Mouse (Mus musculus): ENCODE results near the gene Zcwpw1. TPM values are rescaled to one million over a fixed set of nuclear protein-coding genes. Genes with fewer than 3 reads are reported as not detected.
A peak's percentile ranks its signal among the peaks of the same experiment; 100 is the strongest.
"Not testable (repeated sequence)": the region's sequence is repeated elsewhere in the genome, so short reads cannot be mapped to it uniquely, and the experiment has no call there.

Zcwpw1 gene
- polyA plus RNA-seq, 1 experiment, result 2.2 TPM

GRCm38 (mm10) chr5:137749196-137749836, 38.3 kb upstream of the Zcwpw1 start:
- H3K4me2 ChIP-seq (ENCODE audit: low read depth), result peak overlapping the region; percentile 94
- peaks cover 27% of the 10 kb centered on the region for H3K79me2 ChIP-seq (ENCODE audit: control insufficient read depth, insufficient read depth)
- no peak overlapping the region for H3ac ChIP-seq (ENCODE audit: control insufficient read depth, insufficient read length)
- H3K36me3 ChIP-seq (ENCODE audit: control insufficient read depth, insufficient read depth), result peaks cover 5% of the 10 kb centered on the region
- TF ChIP-seq MYOD1 (IDR thresholded peaks at IDR 0.05; ENCODE audit: control insufficient read depth in 1 of 3, insufficient read length in 2 of 3, low read depth in 2 of 3) (no peak), TCF3 (IDR thresholded peaks at IDR 0.05; ENCODE audit: insufficient read length, low read depth) (no peak), POLR2A (IDR thresholded peaks at IDR 0.05; ENCODE audit: insufficient read length, low read depth) (no peak), MYOG (IDR thresholded peaks at IDR 0.05; ENCODE audit: control insufficient read depth in 1 of 3, insufficient read depth in 1 of 3, insufficient read length in 2 of 3, low read depth in 2 of 3) (no peak), SRF (IDR thresholded peaks at IDR 0.05; ENCODE audit: control insufficient read depth, insufficient read length, low read depth) (no peak), POLR2AphosphoS2 (IDR thresholded peaks at IDR 0.05; ENCODE audit: insufficient read length, low read depth) (no peak), USF1 (IDR thresholded peaks at IDR 0.05; ENCODE audit: low read depth) (no peak), E2F4 (IDR thresholded peaks at IDR 0.05; ENCODE audit: insufficient read depth) (no peak), TCF12 (IDR thresholded peaks at IDR 0.05; ENCODE audit: insufficient read depth, poor library complexity, severe bottlenecking) (no peak), CEBPB (IDR thresholded peaks at IDR 0.05; ENCODE audit: insufficient read depth, poor library complexity, severe bottlenecking) (no peak), REST (IDR thresholded peaks at IDR 0.05; ENCODE audit: insufficient read depth, insufficient read length) (no peak), MAX (IDR thresholded peaks at IDR 0.05; ENCODE audit: low read depth) (no peak)
- peak overlapping the region; percentile 97 for H3K4me3 ChIP-seq
- H3K27me3 ChIP-seq (ENCODE audit: control insufficient read depth, insufficient read depth, insufficient read length), result no peaks in the 10 kb centered on the region

GRCm38 (mm10) chr5:137750212-137750611, 37.4 kb upstream of the Zcwpw1 start:
- H3K36me3 ChIP-seq (ENCODE audit: control insufficient read depth, insufficient read depth); H3ac ChIP-seq (ENCODE audit: control insufficient read depth, insufficient read length); H3K4me2 ChIP-seq (ENCODE audit: low read depth); H3K4me3 ChIP-seq; H3K27me3 ChIP-seq (ENCODE audit: control insufficient read depth, insufficient read depth, insufficient read length): not testable (repeated sequence)
- peaks cover 27% of the 10 kb centered on the region for H3K79me2 ChIP-seq (ENCODE audit: control insufficient read depth, insufficient read depth)

GRCm38 (mm10) chr5:137751221-137751887, 36.2 kb upstream of the Zcwpw1 start:
- Histone ChIP-seq H3K4me2 (ENCODE audit: low read depth) (no peak overlapping the region), H3K36me3 (ENCODE audit: control insufficient read depth, insufficient read depth) (peaks cover 5% of the 10 kb centered on the region)

GRCm38 (mm10) chr5:137751988-137752387, 35.6 kb upstream of the Zcwpw1 start:
- H3K79me2 ChIP-seq (ENCODE audit: control insufficient read depth, insufficient read depth), result peaks cover 20% of the 10 kb centered on the region
- TF ChIP-seq TCF3 (IDR thresholded peaks at IDR 0.05; ENCODE audit: insufficient read length, low read depth) (no peak), REST (IDR thresholded peaks at IDR 0.05; ENCODE audit: insufficient read depth, insufficient read length) (no peak), MAX (IDR thresholded peaks at IDR 0.05; ENCODE audit: low read depth) (no peak), TCF12 (IDR thresholded peaks at IDR 0.05; ENCODE audit: insufficient read depth, poor library complexity, severe bottlenecking) (no peak), USF1 (IDR thresholded peaks at IDR 0.05; ENCODE audit: low read depth) (no peak), MYOD1 (IDR thresholded peaks at IDR 0.05; ENCODE audit: control insufficient read depth in 1 of 3, insufficient read length in 2 of 3, low read depth in 2 of 3) (no peak), SRF (IDR thresholded peaks at IDR 0.05; ENCODE audit: control insufficient read depth, insufficient read length, low read depth) (no peak), POLR2A (IDR thresholded peaks at IDR 0.05; ENCODE audit: insufficient read length, low read depth) (no peak)
- peaks cover 5% of the 10 kb centered on the region for H3K36me3 ChIP-seq (ENCODE audit: control insufficient read depth, insufficient read depth)
- no peak overlapping the region for H3K4me2 ChIP-seq (ENCODE audit: low read depth)
- no peaks in the 10 kb centered on the region for H3K27me3 ChIP-seq (ENCODE audit: control insufficient read depth, insufficient read depth, insufficient read length)
- H3ac ChIP-seq (ENCODE audit: control insufficient read depth, insufficient read length), result no peak overlapping the region
- no peak overlapping the region for H3K4me3 ChIP-seq

More at GRCm38 (mm10) chr5:137751221-137751887, 36.2 kb upstream of the Zcwpw1 start:
- TF ChIP-seq MAX (IDR thresholded peaks at IDR 0.05; ENCODE audit: low read depth) (no peak), MYOG (IDR thresholded peaks at IDR 0.05; ENCODE audit: control insufficient read depth in 1 of 3, insufficient read depth in 1 of 3, insufficient read length in 2 of 3, low read depth in 2 of 3) (peak in 2 of 3 experiments; percentile 20 to 47), MYOD1 (IDR thresholded peaks at IDR 0.05; ENCODE audit: control insufficient read depth in 1 of 3, insufficient read length in 2 of 3, low read depth in 2 of 3) (peak in 1 of 3 experiments; percentile 53), POLR2AphosphoS2 (IDR thresholded peaks at IDR 0.05; ENCODE audit: insufficient read length, low read depth) (peak; percentile 19)
- no peak overlapping the region for H3K4me3 ChIP-seq
- no peaks in the 10 kb centered on the region for H3K27me3 ChIP-seq (ENCODE audit: control insufficient read depth, insufficient read depth, insufficient read length)
- no peak overlapping the region for H3ac ChIP-seq (ENCODE audit: control insufficient read depth, insufficient read length)
- H3K79me2 ChIP-seq (ENCODE audit: control insufficient read depth, insufficient read depth), result peaks cover 26% of the 10 kb centered on the region

- no peaks in the 10 kb centered on the region for H3K27me3 ChIP-seq (ENCODE audit: control insufficient read depth, insufficient read depth, insufficient read length)
- TF ChIP-seq POLR2A (IDR thresholded peaks at IDR 0.05; ENCODE audit: insufficient read length, low read depth) (no peak), POLR2AphosphoS2 (IDR thresholded peaks at IDR 0.05; ENCODE audit: insufficient read length, low read depth) (no peak), CEBPB (IDR thresholded peaks at IDR 0.05; ENCODE audit: insufficient read depth, poor library complexity, severe bottlenecking) (no peak), USF1 (IDR thresholded peaks at IDR 0.05; ENCODE audit: low read depth) (no peak), TCF12 (IDR thresholded peaks at IDR 0.05; ENCODE audit: insufficient read depth, poor library complexity, severe bottlenecking) (no peak), MAX (IDR thresholded peaks at IDR 0.05; ENCODE audit: low read depth) (no peak), MYOD1 (IDR thresholded peaks at IDR 0.05; ENCODE audit: control insufficient read depth in 1 of 3, insufficient read length in 2 of 3, low read depth in 2 of 3) (peak in 1 of 3 experiments; percentile 11), MYOG (IDR thresholded peaks at IDR 0.05; ENCODE audit: control insufficient read depth in 1 of 3, insufficient read depth in 1 of 3, insufficient read length in 2 of 3, low read depth in 2 of 3) (peak in 1 of 3 experiments; percentile 56), SRF (IDR thresholded peaks at IDR 0.05; ENCODE audit: control insufficient read depth, insufficient read length, low read depth) (no peak), REST (IDR thresholded peaks at IDR 0.05; ENCODE audit: insufficient read depth, insufficient read length) (no peak)
- H3K4me2 ChIP-seq (ENCODE audit: low read depth), result no peak overlapping the region
- peaks cover 5% of the 10 kb centered on the region for H3K36me3 ChIP-seq (ENCODE audit: control insufficient read depth, insufficient read depth)
- H3K4me3 ChIP-seq, result no peak overlapping the region
- no peak overlapping the region for H3ac ChIP-seq (ENCODE audit: control insufficient read depth, insufficient read length)
- peaks cover 9% of the 10 kb centered on the region for H3K79me2 ChIP-seq (ENCODE audit: control insufficient read depth, insufficient read depth)
These were observed 34.3 kb upstream of the Zcwpw1 start for GRCm38 (mm10) chr5:137753111-137753832.
